Mouse (Mus musculus): Measurements from ENCODE around the gene Slc6a4. TPM values are rescaled to one million over a fixed set of nuclear protein-coding genes. Genes with fewer than 3 reads are reported as not detected.

Slc6a4 gene
- polyA plus RNA-seq, 1 experiment: not detected

GRCm38 (mm10) chr11:77010762-77011475 is 12.5 kb downstream of the Slc6a4 start:
- H3K4me3 ChIP-seq (ENCODE audit: insufficient read depth, low read length): no peak overlapping the region
- no peak overlapping the region for H3K27ac ChIP-seq (ENCODE audit: insufficient read depth, low read length)
- H3K4me1 ChIP-seq (ENCODE audit: control insufficient read depth, insufficient read depth, low read length): peaks cover 5% of the 10 kb centered on the region; the same call in 1 of the 2 replicates
- no peak for TF ChIP-seq POLR2A (IDR thresholded peaks at IDR 0.05; ENCODE audit: low read depth, low read length)
- TF ChIP-seq CTCF (IDR thresholded peaks at IDR 0.05; ENCODE audit: borderline replicate concordance, insufficient read depth, low read length): no peak

DNA sequence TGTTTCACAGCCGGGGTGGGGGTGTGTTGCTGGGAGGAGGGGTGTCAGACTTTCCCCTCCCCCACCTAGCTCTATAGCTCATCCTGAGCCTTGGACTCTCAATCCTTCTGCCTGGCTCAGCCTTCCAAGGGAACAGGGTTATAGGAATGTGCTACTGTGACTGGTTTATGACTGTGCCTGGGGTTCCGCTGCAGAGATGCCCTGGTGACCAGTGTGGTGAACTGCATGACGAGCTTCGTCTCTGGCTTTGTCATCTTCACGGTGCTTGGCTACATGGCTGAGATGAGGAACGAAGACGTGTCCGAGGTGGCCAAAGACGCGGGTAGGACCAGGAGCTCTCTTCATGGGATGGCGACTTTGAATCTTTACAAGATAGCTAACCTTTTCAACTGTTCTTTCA is 19.6 kb downstream of the Slc6a4 start:
- H3K4me3 ChIP-seq (ENCODE audit: insufficient read depth, low read length): no peak overlapping the region
- H3K27ac ChIP-seq (ENCODE audit: insufficient read depth, low read length): no peak overlapping the region
- no peaks in the 10 kb centered on the region for H3K4me1 ChIP-seq (ENCODE audit: control insufficient read depth, insufficient read depth, low read length)
- no peak for TF ChIP-seq CTCF (IDR thresholded peaks at IDR 0.05; ENCODE audit: borderline replicate concordance, insufficient read depth, low read length)
- TF ChIP-seq POLR2A (IDR thresholded peaks at IDR 0.05; ENCODE audit: low read depth, low read length): no peak

DNA sequence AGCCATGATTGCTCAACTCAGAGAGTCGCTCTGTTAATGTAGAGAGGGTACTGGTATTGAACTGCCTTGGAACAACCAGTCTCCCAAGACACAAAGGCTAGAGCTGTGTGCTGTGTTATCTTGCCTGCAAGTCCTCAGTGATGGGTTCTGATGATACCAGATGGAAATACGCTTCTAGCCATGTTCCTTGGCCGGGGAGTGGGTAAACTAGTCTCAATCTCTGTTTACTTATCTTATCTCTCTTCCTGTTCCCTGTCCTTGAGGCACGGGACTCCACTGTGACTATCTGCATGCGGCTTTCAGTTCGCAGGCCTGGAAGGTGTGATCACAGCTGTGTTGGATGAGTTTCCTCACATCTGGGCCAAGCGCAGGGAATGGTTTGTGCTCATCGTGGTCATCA is 21.1 kb downstream of the Slc6a4 start:
- H3K27ac ChIP-seq (ENCODE audit: insufficient read depth, low read length): no peak overlapping the region
- H3K4me1 ChIP-seq (ENCODE audit: control insufficient read depth, insufficient read depth, low read length): no peaks in the 10 kb centered on the region
- TF ChIP-seq POLR2A (IDR thresholded peaks at IDR 0.05; ENCODE audit: low read depth, low read length) (no peak), CTCF (IDR thresholded peaks at IDR 0.05; ENCODE audit: borderline replicate concordance, insufficient read depth, low read length) (no peak)
- no peak overlapping the region for H3K4me3 ChIP-seq (ENCODE audit: insufficient read depth, low read length)

DNA sequence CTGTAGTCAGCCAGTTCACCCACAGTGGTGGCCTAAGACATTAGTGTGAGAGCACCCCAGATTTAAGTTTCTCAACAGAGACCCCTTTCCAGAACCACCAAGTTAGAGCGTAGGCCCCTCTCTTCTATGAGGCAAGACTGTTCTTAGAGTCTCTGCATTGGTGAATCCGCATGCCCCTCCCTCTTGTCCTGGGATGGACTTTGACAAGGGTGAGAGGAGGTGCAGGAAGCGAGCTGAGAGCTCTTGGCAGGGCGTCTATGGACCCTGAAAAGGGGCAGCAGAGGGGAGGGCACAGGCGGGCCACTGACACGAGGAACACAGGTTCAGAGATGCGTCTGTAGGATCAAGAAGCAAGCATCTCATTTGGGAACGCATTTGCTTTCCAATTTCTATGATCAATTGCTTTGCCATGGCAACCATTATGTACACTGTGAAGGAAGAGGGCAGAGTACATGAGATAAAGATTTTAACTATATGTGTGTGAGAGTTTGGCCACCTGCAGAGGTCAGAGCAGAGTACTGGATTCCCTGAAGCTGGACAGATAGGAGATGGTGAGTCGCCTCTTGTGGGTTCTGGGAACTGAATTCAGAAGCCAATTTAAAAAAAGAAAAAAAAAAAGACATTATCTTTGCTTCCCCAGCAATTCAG is 23.5 kb downstream of the Slc6a4 start:
- no peak overlapping the region for H3K4me3 ChIP-seq (ENCODE audit: insufficient read depth, low read length)
- TF ChIP-seq POLR2A (IDR thresholded peaks at IDR 0.05; ENCODE audit: low read depth, low read length): no peak
- no peak for TF ChIP-seq CTCF (IDR thresholded peaks at IDR 0.05; ENCODE audit: borderline replicate concordance, insufficient read depth, low read length)
- H3K27ac ChIP-seq (ENCODE audit: insufficient read depth, low read length): no peak overlapping the region
- no peaks in the 10 kb centered on the region for H3K4me1 ChIP-seq (ENCODE audit: control insufficient read depth, insufficient read depth, low read length)

GRCm38 (mm10) chr11:77026559-77026958 is 28.2 kb downstream of the Slc6a4 start:
- TF ChIP-seq POLR2A (IDR thresholded peaks at IDR 0.05; ENCODE audit: low read depth, low read length) (no peak), CTCF (IDR thresholded peaks at IDR 0.05; ENCODE audit: borderline replicate concordance, insufficient read depth, low read length) (0 out of 2 replicates have a peak, but pooled peaks have one; percentile 13)
- no peak overlapping the region for H3K27ac ChIP-seq (ENCODE audit: insufficient read depth, low read length)
- H3K4me1 ChIP-seq (ENCODE audit: control insufficient read depth, insufficient read depth, low read length): no peaks in the 10 kb centered on the region
- no peak overlapping the region for H3K4me3 ChIP-seq (ENCODE audit: insufficient read depth, low read length)

- Histone ChIP-seq H3K4me1 (ENCODE audit: control insufficient read depth, insufficient read depth, low read length) (no peaks in the 10 kb centered on the region), H3K27ac (ENCODE audit: insufficient read depth, low read length) (no peak overlapping the region), H3K4me3 (ENCODE audit: insufficient read depth, low read length) (no peak overlapping the region)
- TF ChIP-seq POLR2A (IDR thresholded peaks at IDR 0.05; ENCODE audit: low read depth, low read length) (no peak), CTCF (IDR thresholded peaks at IDR 0.05; ENCODE audit: borderline replicate concordance, insufficient read depth, low read length) (no peak)
Measured at GRCm38 (mm10) chr11:77028157-77028556, 29.8 kb downstream of the Slc6a4 start.

DNA sequence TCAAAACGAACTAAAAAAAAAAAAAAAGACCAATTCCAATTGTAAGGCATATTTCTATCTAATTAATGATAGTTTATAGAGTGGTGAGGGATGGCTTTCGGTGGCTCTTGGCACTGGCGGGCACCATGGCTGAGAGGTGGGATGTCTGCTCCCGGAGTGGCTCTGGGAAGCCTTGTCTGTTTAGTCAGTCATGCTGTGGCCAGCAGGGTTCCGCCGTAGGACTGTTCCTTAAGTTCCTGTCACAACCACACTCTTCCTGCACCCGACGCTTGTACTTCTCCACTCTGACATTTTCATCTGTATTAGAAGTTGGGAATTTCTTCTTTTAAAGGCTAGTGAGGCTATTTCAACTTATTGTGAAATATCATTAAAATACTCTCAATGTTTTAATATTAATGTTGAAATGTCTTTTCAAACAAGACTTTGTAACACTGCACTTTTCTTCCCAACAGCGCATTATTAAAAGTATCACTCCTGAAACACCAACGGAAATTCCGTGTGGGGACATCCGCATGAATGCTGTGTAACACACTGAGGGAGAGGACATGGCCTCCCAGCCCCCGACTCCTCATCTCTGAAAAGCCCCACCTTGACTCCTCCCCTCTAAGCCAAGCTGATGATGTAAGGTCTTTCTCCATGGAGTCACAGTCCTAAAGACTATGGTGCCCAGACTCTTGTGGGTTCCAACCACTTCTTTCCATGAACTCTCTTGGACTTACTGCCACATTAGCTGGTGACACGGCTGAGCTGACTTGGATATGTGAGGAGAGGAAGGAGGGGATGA is 32.9 kb downstream of the Slc6a4 start:
- TF ChIP-seq POLR2A (IDR thresholded peaks at IDR 0.05; ENCODE audit: low read depth, low read length) (no peak), CTCF (IDR thresholded peaks at IDR 0.05; ENCODE audit: borderline replicate concordance, insufficient read depth, low read length) (no peak)
- H3K4me1 ChIP-seq (ENCODE audit: control insufficient read depth, insufficient read depth, low read length): no peaks in the 10 kb centered on the region
- H3K4me3 ChIP-seq (ENCODE audit: insufficient read depth, low read length): no peak overlapping the region
- H3K27ac ChIP-seq (ENCODE audit: insufficient read depth, low read length): no peak overlapping the region

DNA sequence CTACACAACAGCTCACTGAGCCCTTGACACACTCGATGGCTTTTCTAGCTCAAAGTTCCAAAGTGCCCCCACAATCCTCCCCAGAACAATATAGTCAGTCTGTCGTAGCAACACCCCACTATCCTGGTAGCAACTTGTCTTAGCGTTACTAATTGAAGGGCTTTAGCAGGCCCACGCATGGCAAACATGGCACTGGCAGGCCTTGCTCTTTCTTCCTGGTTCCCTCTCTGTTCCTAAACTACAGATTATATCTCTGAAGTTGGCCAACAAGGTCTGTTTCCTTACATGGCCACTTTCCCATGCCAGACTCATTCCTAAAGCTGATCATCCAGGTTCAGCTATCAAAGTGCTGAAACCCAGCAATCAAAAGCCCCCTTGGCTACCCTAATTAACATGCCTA is 43.5 kb downstream of the Slc6a4 start:
- TF ChIP-seq POLR2A (IDR thresholded peaks at IDR 0.05; ENCODE audit: low read depth, low read length): no peak
- no peak for TF ChIP-seq CTCF (IDR thresholded peaks at IDR 0.05; ENCODE audit: borderline replicate concordance, insufficient read depth, low read length)
- no peaks in the 10 kb centered on the region for H3K4me1 ChIP-seq (ENCODE audit: control insufficient read depth, insufficient read depth, low read length)
- H3K27ac ChIP-seq (ENCODE audit: insufficient read depth, low read length): no peak overlapping the region
- H3K4me3 ChIP-seq (ENCODE audit: insufficient read depth, low read length): no peak overlapping the region

- TF ChIP-seq POLR2A (IDR thresholded peaks at IDR 0.05; ENCODE audit: low read depth, low read length) (no peak), CTCF (IDR thresholded peaks at IDR 0.05; ENCODE audit: borderline replicate concordance, insufficient read depth, low read length) (no peak)
- Histone ChIP-seq H3K4me3 (ENCODE audit: insufficient read depth, low read length) (no peak overlapping the region), H3K4me1 (ENCODE audit: control insufficient read depth, insufficient read depth, low read length) (no peaks in the 10 kb centered on the region), H3K27ac (ENCODE audit: insufficient read depth, low read length) (no peak overlapping the region)
Measured at GRCm38 (mm10) chr11:77042816-77043215, 44.4 kb downstream of the Slc6a4 start.
